Mouse (Mus musculus): ENCODE data around the gene Maff. TPM values are rescaled to one million over a fixed set of nuclear protein-coding genes. Genes with fewer than 3 reads are reported as not detected.

Gene Maff
- total RNA-seq, 2 experiments from 2014 or later: 3.4 to 4.0 TPM

GRCm38 (mm10) chr15:79388171-79388570, 41.8 kb downstream of the Maff start:
- DNase-seq: no peak
- intact Hi-C loops (cut with DNase I): no loop called here

- no peak for DNase-seq
- intact Hi-C loops (cut with DNase I): no loop called here
Measured at GRCm38 (mm10) chr15:79390434-79390833, 44.0 kb downstream of the Maff start.

- intact Hi-C loops (cut with DNase I): no loop called here
- peak; percentile 55 to 64 for DNase-seq
Measured at GRCm38 (mm10) chr15:79391447-79392093, 45.1 kb downstream of the Maff start.

GRCm38 (mm10) chr15:79392527-79392926, 46.1 kb downstream of the Maff start:
- intact Hi-C loops (cut with DNase I): no loop called here
- no peak for DNase-seq

GRCm38 (mm10) chr15:79393101-79393500, 46.7 kb downstream of the Maff start:
- DNase-seq: no peak
- intact Hi-C loops (cut with DNase I): no loop called here

GRCm38 (mm10) chr15:79394842-79395241, 48.4 kb downstream of the Maff start:
- intact Hi-C loops (cut with DNase I): no loop called here

GRCm38 (mm10) chr15:79395281-79395680, 48.9 kb downstream of the Maff start:
- no peak for DNase-seq
- intact Hi-C loops (cut with DNase I): no loop called here

More at GRCm38 (mm10) chr15:79394842-79395241, 48.4 kb downstream of the Maff start:
- no peak for DNase-seq

GRCm38 (mm10) chr15:79396736-79397135, 50.3 kb downstream of the Maff start:
- intact Hi-C loops (cut with DNase I): no loop called here
- no peak for DNase-seq

GRCm38 (mm10) chr15:79399231-79400052, 53.0 kb downstream of the Maff start:
- intact Hi-C loops (cut with DNase I): no loop called here
- DNase-seq: no peak

- DNase-seq: no peak
- intact Hi-C loops (cut with DNase I): no loop called here
Measured at GRCm38 (mm10) chr15:79400134-79400974, 53.9 kb downstream of the Maff start.

GRCm38 (mm10) chr15:79400975-79401365, 54.5 kb downstream of the Maff start:
- DNase-seq: no peak
- intact Hi-C loops (cut with DNase I): no loop called here

- intact Hi-C loops (cut with DNase I): loop anchor here (2.0 kb wide), 1 partner anchor 39 kb away; no protein-coding TSS in a partner anchor
- no peak for DNase-seq
Measured at GRCm38 (mm10) chr15:79402176-79402575, 55.8 kb downstream of the Maff start.

GRCm38 (mm10) chr15:79402836-79403762, 56.7 kb downstream of the Maff start, which contains the start of gene Tmem184b:
Gene Tmem184b, minus strand, starts transcription at chr15:79403569.
- peak; percentile 82 to 85 for DNase-seq
- intact Hi-C loops (cut with DNase I): loop anchor here (2.0 kb wide), 1 partner anchor 38 kb away; no protein-coding TSS in a partner anchor

- intact Hi-C loops (cut with DNase I): loop anchor here (2.0 kb wide), 1 partner anchor 37 kb away; no protein-coding TSS in a partner anchor
- DNase-seq: no peak
Measured at GRCm38 (mm10) chr15:79403763-79404210, 57.4 kb downstream of the Maff start.

GRCm38 (mm10) chr15:79404277-79404676, 57.9 kb downstream of the Maff start:
- DNase-seq: no peak
- intact Hi-C loops (cut with DNase I): no loop called here

GRCm38 (mm10) chr15:79406564-79406963, 60.1 kb downstream of the Maff start:
- intact Hi-C loops (cut with DNase I): no loop called here
- DNase-seq: no peak
